Mouse (Mus musculus) heart, embryonic 15.5 days (tissue): ENCODE results near the gene Apbb2. TPM values are rescaled to one million over a fixed set of nuclear protein-coding genes. Genes with fewer than 3 reads are reported as not detected.

Source experiments
- polyA plus RNA-seq: library from polyadenylated mRNA; unstranded; fragments of >200 nt; fragmentation: Nextera tagmentation; extraction: Ambion mirVana; gene quantifications from 2 replicates; pipeline ENCODE4 v1.2.1, GENCODE M21; 2015

The Apbb2 gene
- polyA plus RNA-seq, 1 experiment from 2014 or later = 32.6 TPM

Other genes starting within 250 kb of the Apbb2 start
- 91.4 and 116 TPM in 2 replicates for gene Uchl1, start 57.3 kb upstream of the Apbb2 start, polyA plus RNA-seq
- 26.4 and 30.2 TPM in 2 replicates for gene Limch1, start 127.0 kb upstream of the Apbb2 start, polyA plus RNA-seq